Mouse (Mus musculus): Measurements from ENCODE around the gene Cyp24a1.

Cyp24a1 gene

DNA sequence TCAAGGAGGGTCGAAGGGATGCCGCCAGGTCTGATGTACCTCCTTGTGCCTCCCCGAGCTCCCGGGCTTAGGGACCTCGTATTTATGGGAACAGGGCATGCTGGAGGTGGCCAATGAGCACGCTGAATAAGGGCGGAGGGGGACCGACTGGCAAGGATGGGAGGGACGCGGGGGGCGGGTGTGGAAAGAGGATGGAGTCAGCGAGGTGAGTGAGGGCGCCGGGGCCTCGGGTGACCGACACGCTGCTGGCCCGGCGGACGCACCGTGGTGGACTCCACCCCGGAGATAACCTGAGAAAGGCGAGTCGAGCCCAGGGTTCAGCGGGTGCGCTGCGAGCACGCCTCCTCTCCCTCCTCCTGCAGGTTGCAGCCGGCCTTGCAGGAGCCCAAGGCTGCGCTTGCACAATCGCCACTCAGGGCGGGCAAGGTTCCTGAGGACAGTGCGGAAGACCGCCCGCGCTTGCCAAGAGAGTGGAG lies at the start of gene Cyp24a1:
Cyp24a1 (minus strand) TSS at position 55 of the 476 bp plus-strand sequence.
- DNase-seq (ENCODE audit: low read depth, low spot score): no peak

GRCm38 (mm10) chr2:170545745-170546144 lies 48.8 kb upstream of the Cyp24a1 start:
- no peak for DNase-seq (ENCODE audit: low read depth, low spot score)

DNA sequence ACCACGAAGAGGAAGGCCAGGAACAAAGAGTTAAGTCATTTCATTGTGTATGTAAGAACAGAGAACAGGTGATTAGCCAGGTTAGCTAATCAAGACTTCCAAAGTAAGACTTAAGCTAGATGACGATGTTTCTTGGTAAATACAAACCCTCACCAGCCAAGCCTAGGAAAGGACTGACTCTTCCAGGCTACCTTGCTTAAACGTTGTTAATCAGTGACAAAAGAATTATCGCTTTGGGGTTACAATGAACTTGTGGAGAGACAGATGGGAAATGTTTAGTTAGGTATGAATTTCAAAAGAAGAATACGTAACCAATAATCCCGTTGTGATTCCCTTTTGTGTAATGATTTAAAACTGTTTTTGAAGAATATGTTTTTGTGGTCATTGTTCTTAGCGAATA lies 48.0 kb upstream of the Cyp24a1 start:
- no peak for DNase-seq (ENCODE audit: low read depth, low spot score)

- no peak for DNase-seq (ENCODE audit: low read depth, low spot score)
Observed at GRCm38 (mm10) chr2:170544159-170544558, 47.2 kb upstream of the Cyp24a1 start.

DNA sequence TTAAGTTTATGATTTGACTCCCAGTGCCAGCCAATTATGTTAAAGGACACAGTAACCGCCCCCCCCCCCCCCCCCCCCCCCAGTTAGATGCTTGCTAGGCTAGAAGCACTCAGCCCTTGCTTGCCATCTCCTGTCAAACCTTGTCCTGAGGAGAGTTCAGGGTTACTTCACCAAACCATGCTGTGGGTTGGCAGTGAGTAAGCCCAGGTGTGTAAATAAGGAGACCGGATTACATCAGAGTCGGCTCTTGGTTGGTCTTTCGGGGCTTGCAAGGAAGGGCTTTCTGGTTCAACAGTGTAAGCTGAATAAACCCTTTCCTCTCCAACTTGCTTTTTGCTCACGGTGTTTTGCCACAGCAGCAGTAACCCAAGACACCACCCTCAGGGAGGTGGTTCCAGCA lies 46.7 kb upstream of the Cyp24a1 start:
- DNase-seq (ENCODE audit: low read depth, low spot score): no peak

DNA sequence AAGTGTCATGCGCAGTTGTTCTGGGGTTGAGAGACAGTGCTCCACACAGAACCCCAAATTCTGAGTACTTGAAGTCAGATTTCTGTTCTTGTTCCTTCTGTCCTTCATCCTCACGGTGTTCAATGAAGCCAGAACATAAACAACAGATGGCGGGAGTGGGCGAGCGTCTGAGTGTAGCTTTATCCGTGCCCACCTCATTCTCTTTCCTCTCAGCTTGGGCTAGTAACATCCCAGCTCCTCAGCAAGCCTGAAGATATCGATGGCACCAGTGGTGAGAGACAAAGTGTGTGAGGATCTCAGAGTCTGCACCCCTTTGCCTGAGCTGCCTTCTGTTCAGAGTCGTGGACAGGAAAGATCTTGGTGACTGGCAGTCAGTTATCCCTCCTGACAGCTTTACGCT lies 42.3 kb upstream of the Cyp24a1 start:
- no peak for DNase-seq (ENCODE audit: low read depth, low spot score)

DNA sequence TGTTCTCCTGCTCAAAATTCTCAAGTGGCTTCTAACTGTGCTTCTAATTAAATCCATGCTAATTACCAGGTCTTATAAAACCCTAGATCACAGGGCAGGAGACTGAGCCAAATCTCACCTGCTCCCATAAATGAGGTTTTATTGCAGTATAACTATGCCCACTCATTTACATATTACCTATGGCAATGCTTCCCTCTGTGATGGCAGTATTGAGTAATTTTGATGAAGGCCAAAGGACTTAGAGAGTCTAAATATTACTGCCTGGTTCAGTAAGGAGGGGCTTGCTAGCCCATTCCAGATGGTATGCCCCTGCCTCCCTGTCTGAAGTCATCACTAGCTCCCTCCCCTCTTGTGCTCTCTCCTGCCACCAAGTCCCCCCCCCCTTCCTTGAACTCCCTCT lies 38.9 kb upstream of the Cyp24a1 start:
- no peak for DNase-seq (ENCODE audit: low read depth, low spot score)

DNA sequence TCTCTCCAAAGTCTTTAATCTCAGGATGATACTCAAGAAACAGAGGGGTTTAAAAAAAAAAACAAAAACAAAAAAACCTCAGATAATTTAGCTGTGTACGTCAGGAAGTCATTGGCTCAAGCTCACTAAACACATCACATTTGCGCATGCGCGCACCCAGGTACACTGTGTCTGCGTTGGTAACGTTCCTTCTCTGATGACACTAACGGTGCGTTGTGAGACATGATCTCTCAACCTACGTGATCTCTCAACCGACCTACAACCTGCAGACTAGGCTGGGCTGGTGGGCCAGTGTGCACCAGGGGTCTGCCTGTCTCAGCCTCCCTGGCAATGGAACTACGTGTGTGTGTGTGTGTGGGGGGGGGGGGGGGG lies 37.8 kb upstream of the Cyp24a1 start:
- DNase-seq (ENCODE audit: low read depth, low spot score): no peak

- DNase-seq (ENCODE audit: low read depth, low spot score): no peak
Observed at GRCm38 (mm10) chr2:170534116-170534802, 37.3 kb upstream of the Cyp24a1 start.

- no peak for DNase-seq (ENCODE audit: low read depth, low spot score)
Observed at GRCm38 (mm10) chr2:170530256-170530655, 33.3 kb upstream of the Cyp24a1 start.

GRCm38 (mm10) chr2:170529766-170530165 lies 32.8 kb upstream of the Cyp24a1 start:
- no peak for DNase-seq (ENCODE audit: low read depth, low spot score)

DNA sequence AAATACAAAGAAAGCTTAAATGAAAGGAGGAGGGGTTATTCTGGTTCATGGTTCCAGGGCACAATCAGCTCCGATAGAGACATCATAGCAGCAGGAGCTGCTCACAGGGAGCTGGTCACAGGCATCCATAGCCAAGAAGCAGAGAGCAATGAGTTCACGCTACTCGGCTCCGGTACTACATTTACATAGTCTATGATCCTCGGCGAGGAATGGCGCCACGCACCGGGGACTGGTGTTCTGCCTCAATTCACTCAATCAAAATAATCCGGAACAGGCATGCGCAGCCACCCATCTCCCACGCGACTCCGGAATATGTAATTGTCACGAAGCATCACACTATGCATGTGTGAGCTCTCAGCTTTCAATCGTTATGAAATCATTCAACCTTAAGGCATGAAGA lies 31.1 kb upstream of the Cyp24a1 start:
- DNase-seq (ENCODE audit: low read depth, low spot score): no peak

GRCm38 (mm10) chr2:170526513-170526912 lies 29.6 kb upstream of the Cyp24a1 start:
- no peak for DNase-seq (ENCODE audit: low read depth, low spot score)

DNA sequence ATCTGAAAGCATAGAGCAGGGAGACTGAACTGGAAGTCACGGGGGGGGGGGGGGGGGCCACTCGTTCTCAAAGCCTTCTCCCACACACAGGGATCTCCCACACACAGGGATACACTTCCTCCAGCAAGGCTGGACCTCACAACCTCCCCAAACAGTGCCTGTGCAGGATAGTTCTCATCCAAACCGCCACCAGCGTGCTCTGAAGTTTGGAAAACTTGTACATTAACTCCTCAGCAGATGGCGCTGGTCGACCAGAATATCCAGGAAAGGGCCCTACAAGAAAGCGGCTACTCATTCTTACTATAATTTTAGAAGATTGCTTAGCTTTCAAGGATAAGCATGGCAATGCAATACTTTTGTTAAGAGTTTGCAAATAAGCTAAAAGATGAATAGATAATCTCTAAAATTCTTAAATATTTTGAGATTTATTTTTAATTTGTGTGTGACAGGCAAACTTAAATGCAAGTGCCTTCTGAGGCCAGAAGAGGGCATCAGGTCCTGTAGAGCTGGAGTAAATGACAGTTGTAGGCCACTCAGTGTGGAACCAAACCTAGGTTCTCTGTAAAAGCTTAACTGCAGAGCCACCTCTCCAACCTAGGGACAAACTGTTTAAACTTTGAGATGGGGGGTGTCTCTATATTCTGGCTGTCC lies 23.5 kb upstream of the Cyp24a1 start:
- peak; percentile 59 for DNase-seq (ENCODE audit: low read depth, low spot score)

GRCm38 (mm10) chr2:170513756-170514155 lies 16.8 kb upstream of the Cyp24a1 start:
- no peak for DNase-seq (ENCODE audit: low read depth, low spot score)

DNA sequence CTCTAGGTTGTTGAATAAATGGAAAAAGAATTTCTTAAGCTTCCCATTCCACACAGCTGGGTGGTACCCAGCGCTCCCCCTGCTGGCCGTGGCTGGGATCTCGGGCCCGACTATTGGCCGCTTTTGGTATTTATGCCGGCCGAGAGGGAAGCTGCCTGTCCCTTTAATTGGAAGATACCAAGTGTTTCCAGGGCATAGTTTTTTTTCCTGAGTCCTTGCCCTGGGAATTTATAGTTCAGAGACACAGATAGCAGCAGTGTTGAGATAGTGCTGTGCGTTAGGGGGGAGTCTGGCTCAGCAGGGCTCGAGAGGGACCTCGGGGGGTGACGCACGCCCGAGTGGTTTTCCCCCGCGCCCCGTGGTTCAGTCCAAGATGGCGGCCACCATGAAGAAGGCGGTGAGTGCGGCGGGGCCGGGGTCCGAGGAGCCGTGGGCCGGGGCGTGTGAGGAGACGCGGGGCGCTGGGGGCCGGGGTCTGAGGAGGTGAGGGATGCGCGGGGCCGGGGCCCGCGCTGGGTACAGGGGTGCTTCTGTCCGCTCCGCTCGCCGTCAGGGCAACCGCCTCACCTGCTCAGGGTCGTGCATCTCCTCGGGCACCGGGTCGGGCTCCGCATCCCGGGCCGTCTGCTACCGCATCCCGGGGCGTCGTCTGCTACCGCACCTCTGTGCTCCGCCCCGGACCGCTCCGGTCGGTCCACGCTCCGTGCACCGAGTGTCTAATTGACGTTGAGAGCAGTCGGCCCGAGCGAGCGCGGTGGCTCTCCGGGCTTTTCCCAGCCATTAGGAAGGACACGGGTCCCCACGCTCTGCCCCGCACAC lies 14.3 kb upstream of the Cyp24a1 start:
- peak; percentile 85 for DNase-seq (ENCODE audit: low read depth, low spot score)

DNA sequence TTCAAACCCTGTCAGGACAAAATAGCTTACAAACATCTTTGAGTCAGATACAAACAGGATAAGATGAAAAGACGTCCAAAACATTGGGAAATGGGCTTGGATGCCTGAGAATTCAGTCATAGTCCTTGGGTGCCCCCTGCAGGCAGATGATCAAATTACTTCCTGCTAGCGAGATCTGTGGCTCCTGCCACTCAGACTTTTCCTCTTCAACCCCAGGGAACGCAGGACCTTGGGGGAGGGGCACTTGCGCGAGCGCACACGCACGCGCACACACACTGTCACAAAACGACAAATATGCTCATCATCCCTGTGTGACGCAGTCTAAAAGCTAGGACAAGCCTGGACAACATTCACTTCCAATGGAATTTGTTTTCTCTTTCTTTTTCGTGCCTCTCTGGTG lies 11.9 kb upstream of the Cyp24a1 start:
- DNase-seq (ENCODE audit: low read depth, low spot score): peak; percentile 83

- DNase-seq (ENCODE audit: low read depth, low spot score): peak; percentile 75
Observed at GRCm38 (mm10) chr2:170507734-170508133, 10.8 kb upstream of the Cyp24a1 start.

DNA sequence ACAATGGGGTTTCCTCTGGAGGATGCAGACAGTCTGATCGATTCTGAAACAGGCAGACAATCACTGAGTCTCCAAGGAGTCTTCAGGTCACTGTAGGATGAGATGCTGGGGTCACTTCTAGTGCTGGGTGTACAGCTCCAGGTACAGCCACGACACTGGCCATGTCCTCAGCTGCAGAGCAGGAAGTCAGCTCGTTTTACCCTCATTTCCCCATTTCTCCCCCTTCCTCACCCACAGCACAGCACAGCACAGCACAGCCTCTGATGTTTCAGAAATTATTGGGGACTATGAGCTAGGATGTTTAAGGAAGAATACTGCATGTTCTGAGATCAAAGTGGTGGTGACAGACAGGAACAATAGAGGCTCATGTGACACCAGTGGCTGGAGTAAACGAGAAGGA lies 7.0 kb upstream of the Cyp24a1 start:
- DNase-seq (ENCODE audit: low read depth, low spot score): no peak

GRCm38 (mm10) chr2:170503343-170503742 lies 6.4 kb upstream of the Cyp24a1 start:
- no peak for DNase-seq (ENCODE audit: low read depth, low spot score)

GRCm38 (mm10) chr2:170498011-170498410 lies 1.1 kb upstream of the Cyp24a1 start:
- DNase-seq (ENCODE audit: low read depth, low spot score): no peak

DNA sequence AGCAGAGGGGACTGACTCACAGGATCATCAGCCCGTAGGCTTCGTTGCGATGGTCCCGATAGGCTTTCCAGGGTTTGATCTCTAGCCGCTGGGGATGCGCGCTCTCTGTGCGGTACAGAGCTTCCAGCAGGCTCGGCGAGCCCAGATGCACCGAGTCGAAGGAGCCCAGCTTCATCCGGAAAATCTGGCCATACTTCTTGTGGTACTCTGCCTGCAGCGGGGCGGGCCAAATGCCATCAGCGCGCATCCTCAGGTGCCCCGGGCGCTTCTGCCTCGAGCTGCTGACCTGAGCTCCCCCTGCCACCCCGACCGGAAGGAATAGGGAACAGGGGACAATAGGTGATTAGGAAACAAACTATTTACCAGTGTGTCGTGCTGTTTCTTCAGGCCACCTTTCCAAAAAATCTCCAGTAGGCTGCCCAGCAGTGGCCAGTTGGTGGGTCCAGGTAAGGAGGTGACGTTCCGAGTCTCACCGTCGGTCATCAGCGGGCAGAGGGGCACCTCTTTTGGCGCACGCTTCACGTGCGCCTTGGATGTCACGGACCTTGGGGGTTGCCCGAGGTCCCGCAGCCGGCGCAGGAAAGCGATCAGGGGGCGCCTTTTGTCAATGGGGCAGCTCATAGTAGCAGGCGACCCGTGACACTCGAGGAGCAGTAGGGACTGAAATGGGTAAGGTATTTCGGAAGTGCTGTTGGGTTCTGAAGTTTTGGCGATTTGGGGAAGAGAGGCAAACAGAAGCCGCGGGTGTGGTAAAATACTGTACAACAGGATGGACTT lies 603 bp downstream of the Cyp24a1 start, which contains the start of gene Pfdn4:
Pfdn4 (plus strand) TSS at position 275 of the 777 bp plus-strand sequence.
- DNase-seq (ENCODE audit: low read depth, low spot score): no peak
